Mouse (Mus musculus): ENCODE measurements around the gene Ints4. TPM values are rescaled to one million over a fixed set of nuclear protein-coding genes. Genes with fewer than 3 reads are reported as not detected.
A peak's percentile ranks its signal among the peaks of the same experiment; 100 is the strongest.
"Not testable (repeated sequence)": the region's sequence is repeated elsewhere in the genome, so short reads cannot be mapped to it uniquely, and the experiment has no call there.

Gene Ints4
- 54.1 and 58.8 TPM in 2 replicates for total RNA-seq (2017)

DNA sequence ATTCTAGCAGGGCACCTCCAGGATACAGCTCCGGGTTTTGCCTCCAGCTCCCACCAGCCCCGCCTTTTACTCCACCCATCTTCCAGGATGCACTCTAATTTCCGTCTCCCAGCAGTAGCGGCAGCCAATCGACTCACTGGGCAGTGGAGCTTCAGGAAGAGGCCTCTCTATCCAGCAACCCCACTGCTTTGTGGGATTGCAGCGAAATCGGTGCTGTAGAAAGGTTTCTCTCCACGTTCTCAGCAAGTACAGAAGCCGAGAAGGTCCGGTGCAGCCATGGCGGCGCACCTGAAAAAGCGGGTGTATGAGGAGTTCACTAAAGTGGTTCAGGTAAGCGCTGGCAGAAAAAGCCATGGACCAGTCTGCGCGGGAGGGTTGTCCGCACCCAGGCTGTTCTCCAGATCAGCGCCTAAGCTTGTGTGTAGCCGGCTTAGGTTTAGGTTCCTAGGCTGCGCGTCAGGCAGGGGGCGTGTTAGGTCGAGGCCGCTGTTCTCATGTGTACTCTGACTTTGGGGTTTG is at the start of gene Ints4:
Ints4 (plus strand) TSS at position 136 of the 519 bp plus-strand sequence.
- peak; percentile 100 for ATAC-seq (replicated peaks; ENCODE audit: low read depth, poor library complexity, severe bottlenecking)

DNA sequence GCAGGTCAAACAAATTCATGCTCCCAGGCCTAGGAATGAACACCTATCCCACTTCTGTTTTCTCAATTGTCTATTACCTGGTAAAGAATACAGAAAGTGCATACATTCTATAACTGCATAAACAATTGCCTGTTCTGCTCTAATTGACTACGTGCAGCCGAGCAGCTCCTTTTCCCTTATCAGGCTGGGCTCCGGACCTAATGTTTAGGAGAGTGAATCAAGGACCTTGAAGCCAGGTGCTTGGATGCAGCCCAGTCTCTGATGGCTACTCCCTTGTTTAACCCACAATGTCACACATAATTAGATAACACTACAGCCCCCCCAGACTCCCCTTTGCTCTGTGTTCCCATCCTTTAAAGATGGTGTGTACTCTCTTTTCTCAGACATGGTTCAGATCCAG is 47.2 kb upstream of the Ints4 start:
- not testable (repeated sequence) for ATAC-seq (replicated peaks; ENCODE audit: low read depth, poor library complexity, severe bottlenecking)

DNA sequence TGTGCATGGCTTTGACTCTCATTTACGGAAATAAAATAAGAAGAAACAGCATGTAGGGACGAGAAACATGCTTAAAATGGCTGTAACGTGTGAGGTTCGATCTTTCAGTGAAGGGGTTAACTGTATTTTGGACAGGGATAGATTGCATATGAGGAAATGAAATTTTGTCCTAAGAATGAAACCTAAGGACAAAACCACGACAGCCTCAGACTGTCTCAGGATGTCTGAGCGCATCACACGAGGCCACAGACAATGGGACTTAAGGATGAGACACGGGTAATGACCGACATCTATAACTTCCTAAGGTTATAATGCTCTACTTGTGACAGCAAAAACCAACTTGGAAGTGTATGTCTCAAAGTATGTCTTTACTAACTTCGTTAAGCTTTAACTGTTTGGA is 46.2 kb upstream of the Ints4 start:
- peak; percentile 56; the same call in 1 of the 2 replicates for ATAC-seq (replicated peaks; ENCODE audit: low read depth, poor library complexity, severe bottlenecking)

GRCm38 (mm10) chr7:97438986-97439385 is 41.8 kb upstream of the Ints4 start:
- no peak for ATAC-seq (replicated peaks; ENCODE audit: low read depth, poor library complexity, severe bottlenecking)

DNA sequence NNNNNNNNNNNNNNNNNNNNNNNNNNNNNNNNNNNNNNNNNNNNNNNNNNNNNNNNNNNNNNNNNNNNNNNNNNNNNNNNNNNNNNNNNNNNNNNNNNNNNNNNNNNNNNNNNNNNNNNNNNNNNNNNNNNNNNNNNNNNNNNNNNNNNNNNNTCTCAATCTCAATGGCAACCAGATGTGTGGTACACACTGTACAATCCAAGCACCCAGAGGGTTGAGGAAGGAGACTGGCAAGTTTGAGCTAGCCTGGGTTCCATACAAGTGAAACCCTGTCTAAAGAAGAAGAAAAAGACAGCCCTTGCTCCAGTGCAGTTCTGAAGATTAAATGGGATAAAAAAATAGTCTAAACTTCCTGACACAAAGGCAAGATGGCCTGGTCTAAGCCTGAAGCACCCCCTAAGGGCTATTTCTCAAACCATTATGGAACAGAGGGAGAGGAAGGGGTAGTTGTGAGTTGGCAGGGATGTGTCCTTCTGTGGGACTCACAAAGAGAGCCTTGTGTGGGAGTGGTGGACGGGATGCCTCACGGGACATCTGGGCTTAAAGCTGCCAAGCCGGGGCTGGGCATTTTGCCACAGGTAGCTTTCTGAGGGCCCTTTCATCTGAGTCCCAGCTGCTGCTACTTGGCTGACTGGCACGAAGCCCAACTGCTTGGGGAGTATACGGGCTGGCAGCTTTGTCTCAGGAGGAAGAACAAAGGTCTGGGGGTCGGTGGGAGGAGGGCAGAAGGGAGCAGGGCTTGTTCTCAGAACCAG is 34.4 kb upstream of the Ints4 start:
- no peak; the same call in 1 of the 2 replicates for ATAC-seq (replicated peaks; ENCODE audit: low read depth, poor library complexity, severe bottlenecking)

DNA sequence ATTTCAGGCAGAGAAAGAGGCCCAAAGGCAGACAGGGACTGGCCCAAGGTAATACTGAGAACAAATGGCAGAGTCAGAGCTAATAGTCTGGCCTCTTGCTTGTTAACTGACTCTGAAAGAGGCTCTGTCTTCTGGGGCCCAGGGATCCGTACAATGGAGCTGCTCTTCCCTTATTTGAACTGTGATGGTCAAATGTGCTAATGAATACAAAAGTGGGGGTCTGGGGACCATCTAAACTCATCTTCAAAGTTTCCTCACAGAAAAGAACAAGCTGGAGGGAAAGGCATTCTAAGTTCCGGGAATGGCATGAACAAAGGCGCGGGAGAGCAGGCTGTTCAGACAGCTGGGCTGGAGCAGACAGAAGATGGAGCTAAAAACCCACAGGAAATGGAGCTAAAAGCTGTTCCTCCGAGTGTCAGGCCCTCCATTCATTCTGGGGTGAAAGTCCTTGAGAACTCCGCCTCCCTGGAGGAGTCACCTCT is 33.7 kb upstream of the Ints4 start:
- ATAC-seq (replicated peaks; ENCODE audit: low read depth, poor library complexity, severe bottlenecking), result no peak

- ATAC-seq (replicated peaks; ENCODE audit: low read depth, poor library complexity, severe bottlenecking), result not testable (repeated sequence)
Observed at GRCm38 (mm10) chr7:97451023-97451422, 29.7 kb upstream of the Ints4 start, which contains the start of gene Kctd14. Kctd14 (plus strand) TSS chr7:97451323.

DNA sequence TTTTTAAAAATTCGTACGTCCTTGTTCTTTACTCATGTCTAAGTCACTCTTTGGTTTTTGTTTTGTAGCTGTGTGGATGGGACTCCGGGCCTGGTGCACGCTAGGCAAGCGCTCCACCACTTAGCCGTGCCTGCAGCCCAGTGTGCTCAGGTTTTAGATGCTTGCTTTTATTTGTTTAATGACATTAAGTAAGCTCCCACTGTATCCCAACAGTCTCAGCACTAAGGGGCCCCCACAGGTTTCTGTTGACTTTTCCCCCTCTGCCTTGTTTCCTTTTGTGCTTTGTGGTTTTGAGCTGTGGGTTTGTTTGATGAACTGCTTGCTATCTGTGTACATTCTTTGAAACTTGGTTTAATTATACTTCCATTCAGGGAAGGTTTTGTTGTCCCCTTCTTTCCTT is 28.6 kb upstream of the Ints4 start:
- ATAC-seq (replicated peaks; ENCODE audit: low read depth, poor library complexity, severe bottlenecking), result peak; percentile 12

DNA sequence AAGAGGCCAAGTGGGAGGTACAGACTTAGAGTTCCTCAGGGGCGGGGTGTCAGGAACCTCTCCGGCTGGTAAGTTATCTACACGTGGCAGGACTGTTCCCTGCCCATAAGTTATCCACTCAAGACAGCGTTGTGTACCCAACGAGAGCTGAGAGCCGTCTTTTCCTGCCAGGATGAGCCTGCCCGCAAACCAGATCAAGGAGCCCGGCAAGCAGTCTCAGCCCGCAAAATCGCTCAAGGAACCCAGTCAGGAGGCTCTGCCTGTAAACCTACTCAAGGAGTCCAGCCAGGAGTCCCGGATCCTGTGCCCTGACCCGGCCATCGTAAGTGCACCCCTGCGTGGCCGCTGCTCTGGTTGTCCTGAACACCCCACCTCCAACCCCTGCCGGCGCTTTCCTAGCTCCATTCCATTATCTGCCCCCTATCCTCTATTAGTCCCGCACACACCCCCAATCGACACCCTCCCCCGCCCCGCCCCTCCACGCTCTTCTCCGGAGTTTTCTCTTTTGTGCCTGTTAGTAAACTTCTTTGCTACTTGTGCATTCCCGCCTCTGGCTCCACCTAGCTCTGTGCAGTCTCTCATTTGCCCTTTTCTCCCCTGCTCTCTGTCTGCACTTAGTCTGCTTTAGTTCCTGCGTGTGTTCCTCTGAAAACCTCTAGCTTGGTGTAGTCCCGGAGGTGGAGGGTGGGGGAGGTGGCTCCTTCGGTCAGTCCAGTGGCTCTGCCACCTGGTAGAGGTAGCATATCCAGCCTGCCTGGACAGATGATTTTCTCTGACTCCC is 27.4 kb upstream of the Ints4 start:
- peak; percentile 86 for ATAC-seq (replicated peaks; ENCODE audit: low read depth, poor library complexity, severe bottlenecking)

- no peak for ATAC-seq (replicated peaks; ENCODE audit: low read depth, poor library complexity, severe bottlenecking)
Observed at GRCm38 (mm10) chr7:97454795-97455194, 26.0 kb upstream of the Ints4 start.

DNA sequence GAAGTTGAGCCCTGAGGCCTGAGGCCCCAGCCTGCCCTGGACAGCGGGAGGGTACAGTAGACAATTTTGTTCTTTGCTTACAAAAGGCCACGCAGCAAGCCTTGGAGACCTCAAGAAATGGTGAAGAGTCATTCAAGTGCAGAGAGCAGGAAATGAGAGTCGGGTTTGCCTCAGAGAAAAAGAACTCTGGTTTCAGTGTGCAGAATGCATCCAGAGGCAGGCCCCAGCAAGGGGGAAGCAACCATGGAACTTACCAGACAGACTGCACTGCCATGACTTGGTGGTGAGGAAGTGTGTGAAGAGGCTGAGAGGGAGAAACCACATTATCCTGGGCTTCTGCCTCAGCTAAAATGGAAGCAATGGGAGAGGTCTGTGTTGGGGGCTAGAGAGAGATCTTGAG is 25.2 kb upstream of the Ints4 start:
- peak; percentile 24 for ATAC-seq (replicated peaks; ENCODE audit: low read depth, poor library complexity, severe bottlenecking)

DNA sequence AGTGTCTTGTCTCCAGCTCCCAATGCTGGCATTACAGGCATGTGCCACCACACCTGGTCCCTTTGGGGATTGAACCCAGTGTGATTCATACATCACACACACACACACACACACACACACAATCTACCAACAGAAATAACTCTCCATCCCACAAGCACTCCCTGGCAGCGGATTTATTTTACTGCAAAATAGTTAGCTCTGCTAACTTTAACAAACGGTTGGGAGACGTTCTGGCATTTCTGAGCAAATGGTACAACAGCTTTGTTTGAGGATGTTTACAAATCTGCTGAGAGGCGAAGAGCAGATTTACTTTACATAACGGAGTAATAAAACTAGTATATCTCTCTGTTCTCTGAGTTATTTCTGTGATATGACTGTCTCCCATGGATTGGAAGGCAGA is 7.8 kb upstream of the Ints4 start:
- no peak for ATAC-seq (replicated peaks; ENCODE audit: low read depth, poor library complexity, severe bottlenecking)

GRCm38 (mm10) chr7:97479349-97479748 is 1.4 kb upstream of the Ints4 start:
- no peak for ATAC-seq (replicated peaks; ENCODE audit: low read depth, poor library complexity, severe bottlenecking)

GRCm38 (mm10) chr7:97480290-97480689 is 466 bp upstream of the Ints4 start:
- no peak for ATAC-seq (replicated peaks; ENCODE audit: low read depth, poor library complexity, severe bottlenecking)

DNA sequence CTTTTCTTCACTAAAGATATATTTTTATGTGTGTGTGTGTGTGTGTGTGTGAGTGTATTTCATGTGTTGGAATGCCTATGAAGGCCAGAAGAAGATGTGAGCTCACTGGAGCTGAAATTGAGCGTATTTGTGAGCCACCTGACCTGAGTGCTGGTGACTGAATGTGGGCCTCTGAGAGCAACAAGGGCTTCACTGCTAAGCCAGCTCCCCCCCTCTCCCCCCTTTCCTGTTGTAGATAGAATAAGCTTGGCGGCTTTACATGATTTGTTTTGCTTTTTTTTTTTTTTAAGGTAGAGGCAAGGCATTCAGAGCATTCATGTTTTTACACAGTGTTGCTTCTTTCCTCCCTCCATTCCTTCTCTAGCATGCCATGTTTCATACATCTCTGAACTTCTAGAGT is 2.6 kb downstream of the Ints4 start:
- no peak for ATAC-seq (replicated peaks; ENCODE audit: low read depth, poor library complexity, severe bottlenecking)

- ATAC-seq (replicated peaks; ENCODE audit: low read depth, poor library complexity, severe bottlenecking), result no peak
Observed at GRCm38 (mm10) chr7:97491157-97491556, 10.4 kb downstream of the Ints4 start.

DNA sequence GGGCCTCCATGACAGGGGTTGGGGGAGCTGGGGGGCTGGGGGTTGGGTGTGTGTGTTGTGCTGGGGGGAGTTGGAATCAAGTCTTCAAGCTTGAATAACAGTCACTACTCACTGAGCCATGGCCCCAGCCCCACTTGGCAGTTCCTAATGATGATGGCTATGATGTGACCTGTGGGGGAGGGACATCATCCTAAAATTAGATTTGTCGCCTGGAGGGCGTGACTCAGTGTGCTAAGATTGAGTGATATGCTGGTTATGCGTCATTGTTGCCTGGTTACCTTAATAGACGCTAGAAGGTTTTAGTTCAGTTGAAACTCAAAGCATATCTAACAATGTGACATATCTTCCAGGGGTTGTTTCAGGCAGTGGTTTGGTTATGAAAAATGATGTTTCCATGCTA is 11.7 kb downstream of the Ints4 start:
- no peak for ATAC-seq (replicated peaks; ENCODE audit: low read depth, poor library complexity, severe bottlenecking)

DNA sequence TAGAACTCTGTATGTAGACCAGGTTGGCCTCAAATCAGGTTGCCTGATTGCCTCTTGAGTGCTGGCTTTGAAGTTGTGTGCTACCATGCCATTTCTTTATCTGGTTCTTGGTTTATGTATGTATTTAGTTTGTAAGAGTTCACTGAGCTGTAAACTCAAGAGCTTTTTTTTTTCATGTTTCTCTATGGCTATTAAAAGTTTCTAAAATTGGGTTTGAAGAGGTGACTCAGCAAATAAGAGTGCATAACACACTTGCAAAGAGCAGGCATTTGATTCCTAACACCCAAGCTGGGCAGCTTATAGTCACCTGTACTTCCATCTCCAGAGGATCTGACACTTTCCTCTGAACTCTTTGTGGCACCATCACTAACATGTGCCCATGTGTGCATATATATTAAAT is 14.3 kb downstream of the Ints4 start:
- no peak for ATAC-seq (replicated peaks; ENCODE audit: low read depth, poor library complexity, severe bottlenecking)

GRCm38 (mm10) chr7:97500555-97501209 is 19.9 kb downstream of the Ints4 start:
- ATAC-seq (replicated peaks; ENCODE audit: low read depth, poor library complexity, severe bottlenecking), result no peak

DNA sequence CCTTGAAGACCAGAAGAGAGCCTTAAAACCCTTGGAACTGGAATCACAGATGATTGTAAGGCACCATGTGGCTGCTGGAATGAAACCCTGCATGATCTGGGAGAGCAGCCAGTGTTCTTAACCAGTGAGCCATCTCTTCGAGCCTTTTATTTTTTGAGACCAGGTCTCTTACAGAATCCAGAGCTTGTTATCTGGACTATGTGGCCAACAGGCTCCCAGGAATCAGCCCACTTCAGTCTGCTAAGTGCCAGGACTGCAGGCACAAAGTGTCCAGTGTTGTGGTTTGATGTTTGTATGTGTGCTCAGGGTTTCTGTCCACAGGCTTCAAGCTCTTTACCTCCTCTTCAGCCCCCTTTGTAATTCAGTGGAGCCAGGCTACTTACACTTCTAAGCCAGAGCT is 34.0 kb downstream of the Ints4 start:
- no peak for ATAC-seq (replicated peaks; ENCODE audit: low read depth, poor library complexity, severe bottlenecking)

All from common myeloid progenitor, adult 5-6 weeks (primary cell).